Comparison of ENCODE assay signal across 23 mouse cellular contexts in the genomic region with DNA sequence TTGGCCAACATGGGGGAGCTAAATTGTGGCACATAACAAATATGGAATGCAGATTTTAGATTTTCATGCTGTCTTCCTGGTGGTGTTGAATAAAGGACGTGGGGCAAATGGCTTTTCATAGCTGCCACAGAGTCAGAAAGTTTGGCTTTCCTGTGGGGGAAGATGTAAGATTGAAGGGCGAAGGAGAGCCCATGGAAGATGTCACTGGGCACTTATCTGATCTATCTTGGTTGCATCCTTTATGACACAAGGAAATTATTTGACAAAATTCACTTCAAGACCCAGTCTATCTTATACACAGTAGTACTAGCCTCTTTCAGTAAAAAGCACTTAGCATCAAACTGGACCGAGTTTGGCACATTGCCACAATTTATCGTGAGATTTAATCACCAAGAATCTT. TPM values are rescaled to one million over a fixed set of nuclear protein-coding genes. Genes with fewer than 3 reads are reported as not detected.
A peak's percentile ranks its signal among the peaks of the same experiment; 100 is the strongest.
DNase-seq lines count a peak whose midpoint lies in the region; ATAC-seq and TF ChIP-seq lines count a peak whose summit lies in the region.
"Had no signal": no experiment of that assay in that cellular context is flagged by ENCODE, and none has a peak within 500 bp of the region (broad histone marks: within the 10 kb centered on the region; RNA-seq: fewer than 3 reads in every experiment).

No protein-coding gene starts in this region.

- WGBS in forebrain, embryonic 12.5 days, result 76% methylated on average over 4 of the region's 4 CpGs
- WGBS in forebrain, embryonic 11.5 days, result 88% methylated on average over 4 of the region's 4 CpGs
- 85% methylated on average over 4 of the region's 4 CpGs for WGBS in midbrain, embryonic 11.5 days
- WGBS in midbrain, embryonic 15.5 days, result 68% methylated on average over 4 of the region's 4 CpGs
- 51% methylated on average over 4 of the region's 4 CpGs for WGBS in forebrain, postnatal 0 days
- WGBS in neural tube, embryonic 15.5 days, result 60% methylated on average over 4 of the region's 4 CpGs

- no peaks in the 10 kb centered on the region for H3K9me3 ChIP-seq in forebrain, embryonic 12.5 days
- no peaks in the 10 kb centered on the region for H3K9me3 ChIP-seq in forebrain, embryonic 11.5 days (ENCODE audit: control insufficient read depth, low read length)
- no peaks in the 10 kb centered on the region for H3K9me3 ChIP-seq in midbrain, embryonic 11.5 days (ENCODE audit: control insufficient read depth, low read length)
- H3K9me3 ChIP-seq in midbrain, embryonic 15.5 days, result no peaks in the 10 kb centered on the region
- no peaks in the 10 kb centered on the region for H3K9me3 ChIP-seq in forebrain, postnatal 0 days (ENCODE audit: low read length)
- no peaks in the 10 kb centered on the region for H3K9me3 ChIP-seq in neural tube, embryonic 15.5 days (replicated peaks)
- H3K9me3 ChIP-seq: embryonic facial prominence, embryonic 13.5 days; heart, embryonic 15.5 days; kidney, embryonic 15.5 days; limb, embryonic 15.5 days; liver, embryonic 15.5 days had no signal

- TF ChIP-seq CTCF in forebrain, postnatal 0 days (IDR thresholded peaks at IDR 0.05; ENCODE audit: low read depth), result no peak

- H3K4me1 ChIP-seq in forebrain, embryonic 12.5 days, result peaks cover 92% of the 10 kb centered on the region
- peaks cover 16% of the 10 kb centered on the region for H3K4me1 ChIP-seq in forebrain, embryonic 11.5 days (replicated peaks; ENCODE audit: control insufficient read depth, insufficient read depth, low read length)
- peaks cover 20% of the 10 kb centered on the region for H3K4me1 ChIP-seq in midbrain, embryonic 11.5 days (ENCODE audit: control insufficient read depth, insufficient read depth, low read length)
- H3K4me1 ChIP-seq in midbrain, embryonic 15.5 days, result peaks cover 87% of the 10 kb centered on the region
- H3K4me1 ChIP-seq in forebrain, postnatal 0 days (ENCODE audit: insufficient read depth), result peaks cover 47% of the 10 kb centered on the region
- H3K4me1 ChIP-seq in neural tube, embryonic 15.5 days, result peaks cover 76% of the 10 kb centered on the region

- ATAC-seq in forebrain, embryonic 12.5 days (ENCODE audit: low FRiP score), result no peak
- no peak for ATAC-seq in forebrain, embryonic 11.5 days (replicated peaks; ENCODE audit: low FRiP score)
- ATAC-seq in midbrain, embryonic 11.5 days (ENCODE audit: low FRiP score), result no peak
- ATAC-seq in midbrain, embryonic 15.5 days (replicated peaks), result no peak
- ATAC-seq in forebrain, postnatal 0 days, result no peak
- no peak for ATAC-seq in neural tube, embryonic 15.5 days (ENCODE audit: low FRiP score)
- ATAC-seq: intestine, embryonic 16.5 days; lung, postnatal 0 days; Patski had no signal

- 0 out of 2 replicates have a peak overlapping the region, but pooled peaks have one; percentile 42 for H3K27ac ChIP-seq in forebrain, embryonic 12.5 days
- no peak overlapping the region for H3K27ac ChIP-seq in forebrain, embryonic 11.5 days (ENCODE audit: low read depth, low read length)
- no peak overlapping the region for H3K27ac ChIP-seq in midbrain, embryonic 11.5 days (ENCODE audit: low read depth, low read length)
- no peak overlapping the region for H3K27ac ChIP-seq in midbrain, embryonic 15.5 days
- peak overlapping the region; percentile 60 for H3K27ac ChIP-seq in forebrain, postnatal 0 days (ENCODE audit: low read depth, low read length)
- peak overlapping the region; percentile 20 for H3K27ac ChIP-seq in neural tube, embryonic 15.5 days (replicated peaks)
- H3K27ac ChIP-seq: embryonic facial prominence, embryonic 13.5 days; heart, embryonic 15.5 days; kidney, embryonic 15.5 days; limb, embryonic 15.5 days; liver, embryonic 15.5 days had no signal

- DNase-seq in forebrain, embryonic 11.5 days (ENCODE audit: low spot score), result no peak
- DNase-seq in midbrain, embryonic 11.5 days (ENCODE audit: low spot score, missing footprints), result peak; percentile 78
- peak; percentile 59 for DNase-seq in forebrain, postnatal 0 days
- DNase-seq in spleen, postnatal 10 days (ENCODE audit: low spot score in 2 of 2), result no peak
- no peak for DNase-seq in urinary bladder, adult 2 months (ENCODE audit: low spot score)
- DNase-seq: adrenal gland, postnatal 10 days; cerebellum, adult 11 months; cerebellum, postnatal 10 days; gastrocnemius, postnatal 36 days; heart, postnatal 4 days had no signal

- no peak overlapping the region for H3K4me3 ChIP-seq in forebrain, embryonic 12.5 days (replicated peaks)
- no peak overlapping the region for H3K4me3 ChIP-seq in forebrain, embryonic 11.5 days (ENCODE audit: low read depth, low read length)
- no peak overlapping the region for H3K4me3 ChIP-seq in midbrain, embryonic 11.5 days (ENCODE audit: low read depth, low read length)
- no peak overlapping the region for H3K4me3 ChIP-seq in midbrain, embryonic 15.5 days
- no peak overlapping the region for H3K4me3 ChIP-seq in forebrain, postnatal 0 days (ENCODE audit: low read depth, low read length)
- no peak overlapping the region for H3K4me3 ChIP-seq in neural tube, embryonic 15.5 days (replicated peaks)
- H3K4me3 ChIP-seq: embryonic facial prominence, embryonic 13.5 days; heart, embryonic 15.5 days; kidney, embryonic 15.5 days; limb, embryonic 15.5 days; liver, embryonic 15.5 days had no signal

- H3K9ac ChIP-seq in forebrain, embryonic 12.5 days, result no peak overlapping the region
- no peak overlapping the region for H3K9ac ChIP-seq in forebrain, embryonic 11.5 days (ENCODE audit: low read length)
- no peak overlapping the region for H3K9ac ChIP-seq in midbrain, embryonic 11.5 days (ENCODE audit: low read length)
- H3K9ac ChIP-seq in midbrain, embryonic 15.5 days, result no peak overlapping the region
- peak overlapping the region; percentile 53 for H3K9ac ChIP-seq in forebrain, postnatal 0 days
- no peak overlapping the region; the same call in 1 of the 2 replicates for H3K9ac ChIP-seq in neural tube, embryonic 15.5 days (replicated peaks)
- H3K9ac ChIP-seq: embryonic facial prominence, embryonic 13.5 days; heart, embryonic 15.5 days; kidney, embryonic 15.5 days; limb, embryonic 15.5 days; liver, embryonic 15.5 days had no signal

- no peaks in the 10 kb centered on the region for H3K27me3 ChIP-seq in forebrain, embryonic 12.5 days
- H3K27me3 ChIP-seq in forebrain, embryonic 11.5 days (ENCODE audit: control insufficient read depth, insufficient read depth, low read length), result no peaks in the 10 kb centered on the region
- no peaks in the 10 kb centered on the region for H3K27me3 ChIP-seq in midbrain, embryonic 11.5 days (ENCODE audit: control insufficient read depth, insufficient read depth, low read length)
- H3K27me3 ChIP-seq in midbrain, embryonic 15.5 days (replicated peaks), result no peaks in the 10 kb centered on the region
- no peaks in the 10 kb centered on the region for H3K27me3 ChIP-seq in forebrain, postnatal 0 days (ENCODE audit: insufficient read depth, low read length)
- no peaks in the 10 kb centered on the region for H3K27me3 ChIP-seq in neural tube, embryonic 15.5 days (replicated peaks)
- H3K27me3 ChIP-seq: embryonic facial prominence, embryonic 13.5 days; heart, embryonic 15.5 days; limb, embryonic 15.5 days; liver, embryonic 15.5 days had no signal

- H3K4me2 ChIP-seq in forebrain, embryonic 12.5 days, result peak overlapping the region; percentile 17; the same call in 1 of the 2 replicates
- H3K4me2 ChIP-seq in forebrain, embryonic 11.5 days (ENCODE audit: low read depth, low read length, severe bottlenecking), result no peak overlapping the region
- H3K4me2 ChIP-seq in midbrain, embryonic 11.5 days, result no peak overlapping the region
- no peak overlapping the region for H3K4me2 ChIP-seq in midbrain, embryonic 15.5 days
- peak overlapping the region; percentile 98 for H3K4me2 ChIP-seq in forebrain, postnatal 0 days (ENCODE audit: low read depth)
- peak overlapping the region; percentile 51 for H3K4me2 ChIP-seq in neural tube, embryonic 15.5 days
- H3K4me2 ChIP-seq: embryonic facial prominence, embryonic 13.5 days; heart, embryonic 15.5 days; kidney, embryonic 15.5 days; liver, embryonic 15.5 days had no signal

- H3K36me3 ChIP-seq in forebrain, embryonic 12.5 days (replicated peaks), result peaks cover 53% of the 10 kb centered on the region
- peaks cover 7% of the 10 kb centered on the region for H3K36me3 ChIP-seq in forebrain, embryonic 11.5 days (ENCODE audit: control insufficient read depth, insufficient read depth, low read length)
- H3K36me3 ChIP-seq in midbrain, embryonic 11.5 days (ENCODE audit: control insufficient read depth, insufficient read depth, low read length), result peaks cover 6% of the 10 kb centered on the region; the same call in 1 of the 2 replicates
- no peaks in the 10 kb centered on the region for H3K36me3 ChIP-seq in midbrain, embryonic 15.5 days (replicated peaks)
- peaks cover 20% of the 10 kb centered on the region; the same call in 1 of the 2 replicates for H3K36me3 ChIP-seq in forebrain, postnatal 0 days (ENCODE audit: insufficient read depth)
- peaks cover 6% of the 10 kb centered on the region; the same call in 1 of the 2 replicates for H3K36me3 ChIP-seq in neural tube, embryonic 15.5 days
- H3K36me3 ChIP-seq: kidney, embryonic 15.5 days had no signal

RNA-seq across cellular contexts. Expression of a gene that starts 12.6 kb away (rescaled TPM):
- polyA plus RNA-seq in forebrain, embryonic 12.5 days (2016; fragmentation: Nextera tagmentation; extraction: Ambion mirVana), result 129 and 130 TPM in 2 replicates
- polyA plus RNA-seq in forebrain, embryonic 11.5 days (2014; fragmentation: Nextera tagmentation; extraction: Ambion mirVana), result 97.0 and 101 TPM in 2 replicates
- polyA plus RNA-seq in midbrain, embryonic 11.5 days (2014; fragmentation: Nextera tagmentation; extraction: Ambion mirVana), result 42.5 and 44.1 TPM in 2 replicates
- 101 and 105 TPM in 2 replicates for polyA plus RNA-seq in midbrain, embryonic 15.5 days (2015; fragmentation: Nextera tagmentation; extraction: Ambion mirVana)
- 70.8 and 85.9 TPM in 2 replicates for total RNA-seq in forebrain, postnatal 0 days (2014; rRNA removed)
- 173 and 174 TPM in 2 replicates for polyA plus RNA-seq in forebrain, postnatal 0 days (2015; fragmentation: Nextera tagmentation; extraction: Ambion mirVana)
- 85.1 and 102 TPM in 2 replicates for polyA plus RNA-seq in neural tube, embryonic 15.5 days (2015; fragmentation: Nextera tagmentation; extraction: Ambion mirVana)
- 1.3 and 2.4 TPM in 2 replicates for polyA plus RNA-seq in urinary bladder, adult 2 months (2012; rRNA removed)
- polyA plus RNA-seq: Patski had no signal

RNA-seq across cellular contexts. Expression of a gene that starts 15.6 kb away (rescaled TPM):
- polyA plus RNA-seq in forebrain, embryonic 12.5 days (2016; fragmentation: Nextera tagmentation; extraction: Ambion mirVana), result not detected in 2 replicates
- polyA plus RNA-seq in forebrain, embryonic 11.5 days (2014; fragmentation: Nextera tagmentation; extraction: Ambion mirVana), result not detected in 2 replicates
- not detected in 2 replicates for polyA plus RNA-seq in midbrain, embryonic 11.5 days (2014; fragmentation: Nextera tagmentation; extraction: Ambion mirVana)
- 0.23 TPM in 1 of 2 replicates, not detected in the other for polyA plus RNA-seq in midbrain, embryonic 15.5 days (2015; fragmentation: Nextera tagmentation; extraction: Ambion mirVana)
- total RNA-seq in forebrain, postnatal 0 days (2014; rRNA removed), result 1.8 TPM in 1 of 2 replicates, not detected in the other
- 0.26 and 0.63 TPM in 2 replicates for polyA plus RNA-seq in forebrain, postnatal 0 days (2015; fragmentation: Nextera tagmentation; extraction: Ambion mirVana)
- not detected in 2 replicates for polyA plus RNA-seq in neural tube, embryonic 15.5 days (2015; fragmentation: Nextera tagmentation; extraction: Ambion mirVana)
- not detected in 2 replicates for polyA plus RNA-seq in urinary bladder, adult 2 months (2012; rRNA removed)
- total RNA-seq: adrenal gland, postnatal 10 days; gastrocnemius, postnatal 36 days; heart, adult 8-10 months; heart, postnatal 4 days had no signal
- polyA plus RNA-seq: embryonic facial prominence, embryonic 13.5 days; heart, embryonic 15.5 days; intestine, embryonic 16.5 days; kidney, embryonic 15.5 days; large intestine, adult 2 months; liver, embryonic 15.5 days; lung, postnatal 0 days; Patski had no signal

Comparison
In these comparisons a context has a peak if more than half of its experiments do, and no peak if none do; other contexts are left out.
1. H3K27ac ChIP-seq: peak in forebrain, embryonic 12.5 days (single experiment), forebrain, postnatal 0 days (single experiment) and neural tube, embryonic 15.5 days (single experiment); none in forebrain, embryonic 11.5 days (single experiment), midbrain, embryonic 11.5 days (single experiment) and midbrain, embryonic 15.5 days (single experiment).
2. H3K4me2 ChIP-seq: peak in forebrain, embryonic 12.5 days (single experiment), forebrain, postnatal 0 days (single experiment) and neural tube, embryonic 15.5 days (single experiment); none in forebrain, embryonic 11.5 days (single experiment), midbrain, embryonic 11.5 days (single experiment) and midbrain, embryonic 15.5 days (single experiment).
3. DNase-seq: peak in midbrain, embryonic 11.5 days (single experiment) and forebrain, postnatal 0 days (single experiment); none in forebrain, embryonic 11.5 days (single experiment), spleen, postnatal 10 days (0 of 2) and urinary bladder, adult 2 months (single experiment).
4. RNA of a gene that starts 12.6 kb away (polyA plus RNA-seq): 173 to 174 TPM in forebrain, postnatal 0 days, 129 to 130 TPM in forebrain, embryonic 12.5 days, 101 to 105 TPM in midbrain, embryonic 15.5 days, 85.1 to 102 TPM in neural tube, embryonic 15.5 days, 97.0 to 101 TPM in forebrain, embryonic 11.5 days and 42.5 to 44.1 TPM in midbrain, embryonic 11.5 days; 1.3 to 2.4 TPM in urinary bladder, adult 2 months; every median in the first group is over 10 times any median in the second.